Mouse (Mus musculus) C2C12 (cell line): ENCODE data around the gene Gpbp1l1.

ENCODE experiments used
- CTCF ChIP-seq: IDR thresholded peaks from one replicate; pipeline ENCODE4 v1.5.1; 2011; ENCODE audit not compliant: control insufficient read depth, insufficient read depth, insufficient read length
- FOSL1 ChIP-seq: IDR thresholded peaks from one replicate; pipeline ENCODE4 v1.8.0; 2011; ENCODE audit warnings: mild to moderate bottlenecking, low read length; ENCODE audit not compliant: poor library complexity, insufficient read depth, severe bottlenecking
- MAX ChIP-seq: IDR thresholded peaks from one replicate; pipeline ENCODE4 v1.6.1; 2011; ENCODE audit warnings: mild to moderate bottlenecking, control low read depth

GRCm38 (mm10) chr4:116615237-116615636 is 57.8 kb downstream of the Gpbp1l1 start:
- TF ChIP-seq CTCF (no peak), MAX (no peak), FOSL1 (no peak)
